Mouse (Mus musculus) left cerebral cortex, adult 2 months (tissue): Measurements from ENCODE around the gene Ndufc1. TPM values are rescaled to one million over a fixed set of nuclear protein-coding genes. Genes with fewer than 3 reads are reported as not detected.
"Not testable (repeated sequence)": the region's sequence is repeated elsewhere in the genome, so short reads cannot be mapped to it uniquely, and the experiment has no call there.

Experiments used
- DNase-seq, 2 experiments: peaks; one replicate each; pipeline ENCODE4 v3.0.0; 2021 to 2022; ENCODE audit warnings: low spot score in 2 of 2, mixed read lengths in 1 of 2; ENCODE audit errors: extremely low spot score in 1 of 2
- H3K27ac ChIP-seq: fragments of 200-600 bp; 2 replicates; pipeline ENCODE4 v1.8.1; 2022
- H3K4me3 ChIP-seq: fragments of 200-600 bp; 2 replicates; pipeline ENCODE4 v1.8.1; 2022
- CTCF ChIP-seq: fragments of 200-600 bp; IDR thresholded peaks from 2 replicates; pipeline ENCODE4 v1.8.1; 2022; ENCODE audit warnings: antibody characterized with exemption, mild to moderate bottlenecking, moderate library complexity
- intact Hi-C: fragments of 180-260 bp; cut with DNase I; formaldehyde crosslinking; loops from one replicate; pipeline ENCODE4 v1.15.1; 2025
- total RNA-seq, 2 experiments: library from RNA; stranded (reverse); gene quantifications; 2 replicates each; pipeline ENCODE4 v1.2.3; 2021

Ndufc1 gene
- total RNA-seq, 2 experiments from 2014 or later, result 286 to 307 TPM

- DNase-seq, result peak; percentile 97
- peak within 1 kb of the TSS; percentile 95 for H3K4me3 ChIP-seq
- H3K27ac ChIP-seq, result peak within 1 kb of the TSS; percentile 84
- intact Hi-C loops, result loop anchor here (5.0 kb wide), 1 partner anchor 138 kb away; no protein-coding TSS in a partner anchor
- no peak for TF ChIP-seq CTCF
These were observed 6.6 kb upstream of the Ndufc1 start, which contains the start of gene Naa15 for GRCm38 (mm10) chr3:51415098-51416072. Gene Naa15 (plus strand): TSS chr3:51415148.

- DNase-seq, result no peak
- no peak overlapping the region for H3K27ac ChIP-seq
- no peak for TF ChIP-seq CTCF
- H3K4me3 ChIP-seq, result no peak overlapping the region
- intact Hi-C loops, result no loop called here
These were observed 4.5 kb upstream of the Ndufc1 start for GRCm38 (mm10) chr3:51413276-51413675.

- Histone ChIP-seq H3K4me3 (no peak overlapping the region), H3K27ac (no peak overlapping the region)
- DNase-seq, result no peak
- no peak for TF ChIP-seq CTCF
- intact Hi-C loops, result no loop called here
These were observed 3.7 kb upstream of the Ndufc1 start for GRCm38 (mm10) chr3:51412457-51412856.

- no peak for TF ChIP-seq CTCF
- Histone ChIP-seq H3K27ac (peak overlapping the region; percentile 99), H3K4me3 (peak overlapping the region; percentile 84)
- intact Hi-C loops, result loop anchor here (2.0 to 5.0 kb wide), 3 partner anchors 29 to 176 kb away; no protein-coding TSS in a partner anchor
- DNase-seq, result peak in 1 of 2 experiments; percentile 17
These were observed 773 bp downstream of the Ndufc1 start for GRCm38 (mm10) chr3:51407870-51408560.

- H3K4me3 ChIP-seq, result no peak overlapping the region
- intact Hi-C loops, result no loop called here
- H3K27ac ChIP-seq, result no peak overlapping the region
These were observed 6.2 kb downstream of the Ndufc1 start for GRCm38 (mm10) chr3:51402628-51403027.

GRCm38 (mm10) chr3:51402054-51402453, 6.7 kb downstream of the Ndufc1 start:
- H3K4me3 ChIP-seq, H3K27ac ChIP-seq, intact Hi-C loops, DNase-seq: not testable (repeated sequence)
- peak; percentile 10 for TF ChIP-seq CTCF

More at GRCm38 (mm10) chr3:51402628-51403027, 6.2 kb downstream of the Ndufc1 start:
- TF ChIP-seq CTCF, result no peak
- no peak for DNase-seq

- DNase-seq, result no peak
- Histone ChIP-seq H3K4me3 (peak overlapping the region; percentile 26), H3K27ac (no peak overlapping the region)
- no peak for TF ChIP-seq CTCF
- intact Hi-C loops, result no loop called here
These were observed 8.1 kb downstream of the Ndufc1 start for GRCm38 (mm10) chr3:51400682-51401081.

- DNase-seq, result no peak
- no peak overlapping the region for H3K27ac ChIP-seq
- intact Hi-C loops, result no loop called here
- TF ChIP-seq CTCF, result no peak
- H3K4me3 ChIP-seq, result no peak overlapping the region
These were observed 9.3 kb downstream of the Ndufc1 start for GRCm38 (mm10) chr3:51399531-51399930.

- intact Hi-C loops, result no loop called here
- Histone ChIP-seq H3K27ac (no peak overlapping the region), H3K4me3 (no peak overlapping the region)
- no peak for TF ChIP-seq CTCF
- no peak for DNase-seq
These were observed 10.1 kb downstream of the Ndufc1 start for GRCm38 (mm10) chr3:51398667-51399066.

- intact Hi-C loops, result no loop called here
These were observed 11.0 kb downstream of the Ndufc1 start for GRCm38 (mm10) chr3:51397700-51398299.

GRCm38 (mm10) chr3:51396219-51397068, 12.3 kb downstream of the Ndufc1 start, which contains the start of gene Mgarp:
Gene Mgarp (minus strand): TSS chr3:51396738.
- intact Hi-C loops, result no loop called here
- H3K4me3 ChIP-seq, result peak within 1 kb of the TSS; percentile 47
- peak in 1 of 2 experiments; percentile 18 for DNase-seq
- no peak within 1 kb of the TSS for H3K27ac ChIP-seq
- TF ChIP-seq CTCF, result peak; percentile 39

More at GRCm38 (mm10) chr3:51397700-51398299, 11.0 kb downstream of the Ndufc1 start:
- H3K27ac ChIP-seq, result no peak overlapping the region
- TF ChIP-seq CTCF, result no peak
- no peak for DNase-seq
- no peak overlapping the region for H3K4me3 ChIP-seq
